Mouse (Mus musculus) MEL (cell line): ENCODE measurements around the gene Ednra. TPM values are rescaled to one million over a fixed set of nuclear protein-coding genes. Genes with fewer than 3 reads are reported as not detected.

Experiments used
- DNase-seq: peaks from one replicate; pipeline ENCODE4 v3.0.0; 2011; ENCODE audit warnings: low read depth, low spot score
- H3K27ac ChIP-seq: 2 replicates; pipeline ENCODE4 v1.5.1; 2012; ENCODE audit warnings: low read depth, mild to moderate bottlenecking, control low read depth, low read length, moderate library complexity; ENCODE audit not compliant: control insufficient read depth
- H3K27me3 ChIP-seq, 2 experiments: fragments of 150-350 bp in 1 of 2; sonication (generic) in 1 of 2; 2 replicates each; pipeline ENCODE4 v1.6.1; 2012; ENCODE audit warnings: low read length in 2 of 2, mild to moderate bottlenecking in 2 of 2, improper control_type of control experiment in 1 of 2, moderate library complexity in 1 of 2; ENCODE audit not compliant: insufficient read depth in 2 of 2, control insufficient read depth in 1 of 2
- H3K36me3 ChIP-seq, 2 experiments: 2 replicates each; pipeline ENCODE4 v1.6.1; 2012 to 2014; ENCODE audit warnings: low read length in 2 of 2, improper control_type of control experiment in 1 of 2, inconsistent platforms in 1 of 2, mild to moderate bottlenecking in 1 of 2; ENCODE audit not compliant: insufficient read depth in 2 of 2, control insufficient read depth in 1 of 2
- H3K4me1 ChIP-seq, 2 experiments: fragments of 150-350 bp in 1 of 2; sonication (generic) in 1 of 2; 2 replicates each; pipeline ENCODE4 v1.6.1; 2012; ENCODE audit warnings: low read length in 2 of 2, improper control_type of control experiment in 1 of 2, mild to moderate bottlenecking in 1 of 2; ENCODE audit not compliant: insufficient read depth in 2 of 2, control insufficient read depth in 1 of 2
- H3K4me3 ChIP-seq, 2 experiments: fragments of 150-350 bp in 1 of 2; sonication (generic) in 1 of 2; 2 replicates each; pipeline ENCODE4 v1.5.1; 2012; ENCODE audit warnings: low read depth in 2 of 2, low read length in 2 of 2, mild to moderate bottlenecking in 2 of 2, moderate library complexity in 2 of 2, control low read depth in 1 of 2, improper control_type of control experiment in 1 of 2; ENCODE audit not compliant: control insufficient read depth in 1 of 2, insufficient read depth in 1 of 2
- H3K79me2 ChIP-seq: 2 replicates; pipeline ENCODE4 v1.6.1; 2012; ENCODE audit warnings: mild to moderate bottlenecking, low read length, moderate library complexity; ENCODE audit not compliant: control insufficient read depth, poor library complexity, insufficient read depth
- H3K9ac ChIP-seq: 2 replicates; pipeline ENCODE4 v1.6.1; 2012; ENCODE audit warnings: low read depth, mild to moderate bottlenecking, control low read depth, low read length, moderate library complexity; ENCODE audit not compliant: control insufficient read depth, poor library complexity, severe bottlenecking
- H3K9me3 ChIP-seq: fragments of 150-350 bp; sonication (generic); replicated peaks from 2 replicates; pipeline ENCODE4 v1.6.1; 2012; ENCODE audit warnings: mild to moderate bottlenecking, low read length, improper control_type of control experiment, moderate library complexity; ENCODE audit not compliant: insufficient read depth
- CHD2 ChIP-seq: IDR thresholded peaks from 2 replicates; pipeline ENCODE4 v1.6.1; 2011; ENCODE audit warnings: low read length, improper control_type of control experiment
- E2F4 ChIP-seq: IDR thresholded peaks from 2 replicates; pipeline ENCODE4 v1.6.1; 2011; ENCODE audit warnings: low read depth, low read length, improper control_type of control experiment, borderline replicate concordance
- EP300 ChIP-seq, 2 experiments: IDR thresholded peaks; 2 replicates each; pipeline ENCODE4 v1.6.1; 2011; ENCODE audit warnings: improper control_type of control experiment in 2 of 2, low read length in 2 of 2, low read depth in 1 of 2, mild to moderate bottlenecking in 1 of 2
- ETS1 ChIP-seq: IDR thresholded peaks from 2 replicates; pipeline ENCODE4 v1.6.1; 2012; ENCODE audit warnings: low read depth, mild to moderate bottlenecking, inconsistent platforms, low read length, improper control_type of control experiment, moderate library complexity
- GABPA ChIP-seq: IDR thresholded peaks from 2 replicates; pipeline ENCODE4 v1.6.1; 2012; ENCODE audit warnings: low read depth, mild to moderate bottlenecking, inconsistent platforms, low read length, improper control_type of control experiment, moderate library complexity
- GATA1 ChIP-seq: IDR thresholded peaks from 2 replicates; pipeline ENCODE4 v1.6.1; 2011; ENCODE audit warnings: low read depth, low read length, improper control_type of control experiment
- MAFK ChIP-seq: IDR thresholded peaks from 2 replicates; pipeline ENCODE4 v1.6.1; 2011; ENCODE audit warnings: low read depth, mild to moderate bottlenecking, low read length, improper control_type of control experiment, borderline replicate concordance
- MAX ChIP-seq: IDR thresholded peaks from 2 replicates; pipeline ENCODE4 v1.6.1; 2011; ENCODE audit warnings: low read length, improper control_type of control experiment
- MAZ ChIP-seq: IDR thresholded peaks from 2 replicates; pipeline ENCODE4 v1.6.1; 2012; ENCODE audit warnings: low read depth, mild to moderate bottlenecking, inconsistent platforms, low read length, improper control_type of control experiment
- MXI1 ChIP-seq: IDR thresholded peaks from 2 replicates; pipeline ENCODE4 v1.6.1; 2011; ENCODE audit warnings: mild to moderate bottlenecking, low read depth, low read length, improper control_type of control experiment
- NELFE ChIP-seq: IDR thresholded peaks from 2 replicates; pipeline ENCODE4 v1.6.1; 2011; ENCODE audit warnings: low read depth, low read length, improper control_type of control experiment
- POLR2AphosphoS2 ChIP-seq: IDR thresholded peaks from 2 replicates; pipeline ENCODE4 v1.6.1; 2011; ENCODE audit warnings: low read length, improper control_type of control experiment
- POLR2AphosphoS5 ChIP-seq: IDR thresholded peaks from 2 replicates; pipeline ENCODE4 v1.6.1; 2012; ENCODE audit warnings: low read depth, borderline replicate concordance, mild to moderate bottlenecking, inconsistent platforms, low read length, moderate library complexity, mixed read lengths
- SIN3A ChIP-seq: IDR thresholded peaks from 2 replicates; pipeline ENCODE4 v1.6.1; 2012; ENCODE audit warnings: low read length, improper control_type of control experiment, inconsistent platforms
- TAL1 ChIP-seq: IDR thresholded peaks from 2 replicates; pipeline ENCODE4 v1.6.1; 2012; ENCODE audit warnings: mild to moderate bottlenecking, inconsistent platforms, low read length, moderate library complexity, mixed read lengths
- USF1 ChIP-seq: IDR thresholded peaks from 2 replicates; pipeline ENCODE4 v1.6.1; 2014; ENCODE audit warnings: low read depth, mild to moderate bottlenecking, inconsistent platforms, low read length, improper control_type of control experiment, moderate library complexity
- USF2 ChIP-seq, 2 experiments: IDR thresholded peaks; 2 replicates each; pipeline ENCODE4 v1.6.1; 2011 to 2012; ENCODE audit warnings: improper control_type of control experiment in 2 of 2, low read length in 2 of 2, borderline replicate concordance in 1 of 2, inconsistent platforms in 1 of 2, low read depth in 1 of 2, mild to moderate bottlenecking in 1 of 2; ENCODE audit not compliant: insufficient read depth in 1 of 2
- ZC3H11A ChIP-seq: IDR thresholded peaks from 2 replicates; pipeline ENCODE4 v1.6.1; 2012; ENCODE audit warnings: low read depth, mild to moderate bottlenecking, inconsistent platforms, low read length, improper control_type of control experiment
- ZKSCAN1 ChIP-seq: IDR thresholded peaks from 2 replicates; pipeline ENCODE4 v1.6.1; 2012; ENCODE audit warnings: low read depth, mild to moderate bottlenecking, inconsistent platforms, low read length, improper control_type of control experiment, moderate library complexity
- ZMIZ1 ChIP-seq: IDR thresholded peaks from 2 replicates; pipeline ENCODE4 v1.6.1; 2012; ENCODE audit warnings: low read depth, mild to moderate bottlenecking, inconsistent platforms, low read length, improper control_type of control experiment, moderate library complexity
- polyA plus RNA-seq, 2 experiments: library from polyadenylated mRNA; stranded (reverse) in 1 of 2; unstranded in 1 of 2; fragments of >175 nt in 1 of 2; fragments of >200 nt in 1 of 2; gene quantifications; 2 replicates each; pipeline versions ENCODE4 v1.2.1 to v1.2.4; 2012; ENCODE audit warnings: low replicate concordance in 2 of 2, low read depth in 1 of 2; ENCODE audit not compliant: insufficient read length in 2 of 2, insufficient read depth in 1 of 2, missing spikeins in 1 of 2
- total RNA-seq: library from RNA; depleted of rRNA; stranded (reverse); fragments of 300-350 nt; gene quantifications from 2 replicates; pipeline ENCODE4 v1.2.3, GENCODE M21; 2012; rRNA removed

The Ednra gene
- total RNA-seq: not detected in 2 replicates
- not detected for polyA plus RNA-seq

DNA sequence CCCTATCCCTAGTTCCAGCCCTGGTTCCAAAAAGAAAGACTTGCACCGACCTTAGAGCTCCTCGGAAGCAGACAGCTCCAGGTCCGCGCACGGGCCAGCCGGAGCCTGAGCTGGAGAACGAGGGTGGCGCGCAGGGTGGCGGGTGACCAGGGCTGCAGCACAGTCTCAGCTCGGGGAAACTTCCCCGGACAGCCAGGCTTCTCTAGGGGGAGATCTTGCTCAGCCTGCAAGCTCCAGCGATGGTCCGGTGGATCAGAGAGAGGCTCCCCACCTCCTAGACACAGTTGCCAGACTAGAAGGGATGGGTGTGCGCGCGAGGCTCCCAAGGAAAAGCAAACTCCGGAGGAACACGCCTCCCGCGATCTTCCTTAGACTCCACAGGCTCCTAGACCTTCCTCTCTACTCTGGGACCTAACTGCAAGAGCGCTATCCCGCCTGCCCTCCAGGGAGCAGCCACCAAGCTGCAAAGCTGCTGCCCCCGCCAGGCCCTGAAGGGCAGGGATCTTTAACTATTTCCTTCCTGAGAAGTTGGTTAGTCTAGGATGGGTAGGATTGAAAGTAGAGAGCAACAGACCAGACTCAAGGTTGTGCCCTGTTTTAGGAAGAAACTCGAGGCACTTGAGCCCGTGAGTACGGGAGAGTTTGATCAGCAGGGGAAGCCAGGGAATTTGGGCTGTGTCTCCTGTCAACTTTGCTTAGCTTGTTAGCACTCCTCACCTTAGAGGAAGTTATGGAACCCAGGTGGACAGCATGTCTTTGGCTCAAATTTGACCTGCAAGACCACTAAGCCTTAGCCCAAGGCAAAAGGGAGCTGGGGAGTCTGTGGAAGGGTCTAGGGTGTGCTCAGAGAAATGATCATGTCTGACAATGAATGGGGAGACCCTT is at the start of gene Ednra:
Gene Ednra, minus strand, starts transcription at position 419 of the 885 bp plus-strand sequence.
- no peak within 1 kb of the TSS for H3K27ac ChIP-seq
- H3K36me3 ChIP-seq: no peaks in the 10 kb centered on the region
- DNase-seq: no peak
- no peaks in the 10 kb centered on the region for H3K27me3 ChIP-seq
- H3K4me1 ChIP-seq: no peaks in the 10 kb centered on the region
- no peaks in the 10 kb centered on the region for H3K79me2 ChIP-seq
- H3K9me3 ChIP-seq: no peaks in the 10 kb centered on the region
- no peak for TF ChIP-seq ZC3H11A
- TF ChIP-seq POLR2AphosphoS5: no peak
- no peak for TF ChIP-seq EP300 (IDR thresholded peaks at IDR 0.05; ENCODE audit: low read depth in 1 of 2, low read length in 2 of 2)
- TF ChIP-seq ZMIZ1: no peak
- no peak for TF ChIP-seq MXI1
- no peak for TF ChIP-seq CHD2
- no peak for TF ChIP-seq POLR2AphosphoS2
- no peak for TF ChIP-seq GATA1
- no peak for TF ChIP-seq GABPA
- no peak for TF ChIP-seq USF1
- no peak for TF ChIP-seq TAL1
- no peak for TF ChIP-seq USF2 (IDR thresholded peaks at IDR 0.05; ENCODE audit: borderline replicate concordance in 1 of 2, insufficient read depth in 1 of 2, low read depth in 1 of 2, low read length in 2 of 2)
- no peak within 1 kb of the TSS for H3K9ac ChIP-seq
- H3K4me3 ChIP-seq: no peak within 1 kb of the TSS

- Histone ChIP-seq H3K27ac (no peak overlapping the region), H3K36me3 (no peaks in the 10 kb centered on the region), H3K4me1 (no peaks in the 10 kb centered on the region), H3K9me3 (no peaks in the 10 kb centered on the region), H3K27me3 (no peaks in the 10 kb centered on the region; a peak in 1 of 4 replicates), H3K9ac (no peak overlapping the region), H3K4me3 (no peak overlapping the region), H3K79me2 (no peaks in the 10 kb centered on the region)
- TF ChIP-seq TAL1 (no peak), GATA1 (no peak), POLR2AphosphoS5 (no peak), SIN3A (no peak), GABPA (no peak), MAX (no peak), MAZ (no peak), EP300 (IDR thresholded peaks at IDR 0.05; ENCODE audit: low read depth in 1 of 2, low read length in 2 of 2) (no peak), ZKSCAN1 (no peak), MAFK (no peak), NELFE (no peak), ETS1 (no peak), E2F4 (no peak), USF2 (IDR thresholded peaks at IDR 0.05; ENCODE audit: borderline replicate concordance in 1 of 2, insufficient read depth in 1 of 2, low read depth in 1 of 2, low read length in 2 of 2) (no peak), ZC3H11A (no peak)
- DNase-seq: no peak
Observed at GRCm38 (mm10) chr8:77773831-77774230, 49.6 kb upstream of the Ednra start.
